11 mouse cellular contexts compared by ENCODE assay signal in the genomic region with DNA sequence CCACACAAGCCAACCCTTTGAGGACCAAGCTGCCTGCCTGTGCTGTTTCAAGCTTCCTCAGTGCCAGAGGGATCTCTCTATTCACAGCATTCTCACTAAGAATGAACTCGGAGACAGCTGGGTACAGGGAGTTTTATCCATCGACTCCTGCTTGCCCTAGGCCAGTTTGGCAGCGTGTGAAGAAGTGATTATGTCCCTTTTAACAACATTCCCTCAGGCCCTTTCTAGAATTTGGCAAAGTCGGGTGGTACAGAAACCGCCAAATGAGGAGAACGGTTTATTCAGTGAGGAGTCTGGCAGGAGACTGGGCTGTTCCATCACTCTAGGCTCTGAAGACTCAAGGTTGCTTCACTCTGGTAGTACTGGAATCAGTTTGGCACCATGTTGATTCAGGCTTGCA. TPM values are rescaled to one million over a fixed set of nuclear protein-coding genes. Genes with fewer than 3 reads are reported as not detected.
DNase-seq lines count a peak whose midpoint lies in the region; ATAC-seq and TF ChIP-seq lines count a peak whose summit lies in the region.
"Had no signal": no experiment of that assay in that cellular context is flagged by ENCODE, and none has a peak within 500 bp of the region (broad histone marks: within the 10 kb centered on the region; RNA-seq: fewer than 3 reads in every experiment).

No protein-coding gene starts in this region.

- no peaks in the 10 kb centered on the region for H3K9me3 ChIP-seq in kidney, embryonic 15.5 days (replicated peaks)
- no peaks in the 10 kb centered on the region for H3K9me3 ChIP-seq in embryonic facial prominence, embryonic 15.5 days (replicated peaks)
- H3K9me3 ChIP-seq in liver, embryonic 13.5 days (replicated peaks), result no peaks in the 10 kb centered on the region

- no peak for ATAC-seq in kidney, embryonic 15.5 days (replicated peaks; ENCODE audit: low FRiP score)
- ATAC-seq in embryonic facial prominence, embryonic 15.5 days (ENCODE audit: insufficient number of reproducible peaks, low FRiP score, low TSS enrichment, low read depth), result no peak
- ATAC-seq in liver, embryonic 13.5 days (ENCODE audit: low read depth), result no peak
- ATAC-seq: Patski had no signal

- peak overlapping the region; percentile 52 for H3K4me3 ChIP-seq in kidney, embryonic 15.5 days (replicated peaks)
- no peak overlapping the region for H3K4me3 ChIP-seq in kidney, adult 2 months (ENCODE audit: insufficient read depth, low read depth, low read length)
- peak overlapping the region; percentile 52 for H3K4me3 ChIP-seq in embryonic facial prominence, embryonic 15.5 days (replicated peaks)
- H3K4me3 ChIP-seq in liver, embryonic 13.5 days (replicated peaks), result peak overlapping the region; percentile 48; the same call in 1 of the 2 replicates
- H3K4me3 ChIP-seq: myocyte had no signal

- H3K27ac ChIP-seq in kidney, embryonic 15.5 days, result no peak overlapping the region
- H3K27ac ChIP-seq in kidney, adult 2 months (ENCODE audit: insufficient read depth, low read depth, low read length), result no peak overlapping the region
- no peak overlapping the region for H3K27ac ChIP-seq in embryonic facial prominence, embryonic 15.5 days (replicated peaks)
- H3K27ac ChIP-seq in liver, embryonic 13.5 days, result no peak overlapping the region

- peaks cover 99% of the 10 kb centered on the region for H3K27me3 ChIP-seq in kidney, embryonic 15.5 days
- H3K27me3 ChIP-seq in kidney, adult 2 months (replicated peaks; ENCODE audit: control insufficient read depth, insufficient read depth, low read length), result no peaks in the 10 kb centered on the region
- peaks cover 77% of the 10 kb centered on the region for H3K27me3 ChIP-seq in embryonic facial prominence, embryonic 15.5 days
- H3K27me3 ChIP-seq in liver, embryonic 13.5 days, result peaks cover 91% of the 10 kb centered on the region
- H3K27me3 ChIP-seq: Patski had no signal

- peak overlapping the region; percentile 94 for H3K4me2 ChIP-seq in kidney, embryonic 15.5 days
- peak overlapping the region; percentile 96 for H3K4me2 ChIP-seq in embryonic facial prominence, embryonic 15.5 days (replicated peaks)
- H3K4me2 ChIP-seq in liver, embryonic 13.5 days, result peak overlapping the region; percentile 62

- TF ChIP-seq CTCF in kidney, adult 2 months (conservative IDR thresholded peaks at IDR 0.05; ENCODE audit: insufficient read depth, insufficient read length, low read depth, low read length), result no peak

- no peak overlapping the region for H3K9ac ChIP-seq in kidney, embryonic 15.5 days
- no peak overlapping the region for H3K9ac ChIP-seq in embryonic facial prominence, embryonic 15.5 days
- no peak overlapping the region for H3K9ac ChIP-seq in liver, embryonic 13.5 days

- WGBS in kidney, embryonic 15.5 days, result 41% methylated on average over 6 of the region's 6 CpGs
- WGBS in kidney, adult 2 months, result 57% methylated on average over 6 of the region's 6 CpGs
- 36% methylated on average over 6 of the region's 6 CpGs for WGBS in embryonic facial prominence, embryonic 15.5 days
- WGBS in liver, embryonic 13.5 days (ENCODE audit: insufficient replicate concordance), result 39% methylated on average over 6 of the region's 6 CpGs

- TF ChIP-seq POLR2A in kidney, adult 2 months (IDR thresholded peaks at IDR 0.05; ENCODE audit: low read depth, low read length), result no peak

- no peak for DNase-seq in kidney, adult 2 months
- peak; percentile 49 for DNase-seq in brain, adult 2 months (ENCODE audit: low read depth, low spot score)
- no peak for DNase-seq in liver, embryonic 13.5 days
- DNase-seq in urinary bladder, postnatal 10 days (ENCODE audit: low spot score), result no peak
- DNase-seq in ovary, postnatal 14 days (ENCODE audit: low spot score), result no peak
- no peak for DNase-seq in adrenal gland, postnatal 36 days

- H3K36me3 ChIP-seq in kidney, embryonic 15.5 days, result peaks cover 17% of the 10 kb centered on the region; the same call in 1 of the 2 replicates
- H3K36me3 ChIP-seq in kidney, adult 2 months (ENCODE audit: control insufficient read depth, insufficient read depth, low read length), result no peaks in the 10 kb centered on the region
- peaks cover 34% of the 10 kb centered on the region for H3K36me3 ChIP-seq in embryonic facial prominence, embryonic 15.5 days
- H3K36me3 ChIP-seq in liver, embryonic 13.5 days, result no peaks in the 10 kb centered on the region

- peaks cover 49% of the 10 kb centered on the region for H3K4me1 ChIP-seq in kidney, embryonic 15.5 days
- H3K4me1 ChIP-seq in kidney, adult 2 months (ENCODE audit: control insufficient read depth, insufficient read depth, low read length), result no peaks in the 10 kb centered on the region
- peaks cover 31% of the 10 kb centered on the region for H3K4me1 ChIP-seq in embryonic facial prominence, embryonic 15.5 days
- peaks cover 32% of the 10 kb centered on the region for H3K4me1 ChIP-seq in liver, embryonic 13.5 days (replicated peaks)

RNA-seq across cellular contexts. Expression of a gene that starts 2.0 kb away (rescaled TPM):
- 0.93 and 1.6 TPM in 2 replicates for polyA plus RNA-seq in kidney, embryonic 15.5 days (2015; fragmentation: Nextera tagmentation; extraction: Ambion mirVana)
- 0.34 and 0.69 TPM in 2 replicates for polyA plus RNA-seq in kidney, adult 2 months (2012; rRNA removed)
- polyA plus RNA-seq in embryonic facial prominence, embryonic 15.5 days (2015; fragmentation: Nextera tagmentation; extraction: Ambion mirVana), result 2.6 and 2.8 TPM in 2 replicates
- polyA plus RNA-seq in liver, embryonic 13.5 days (2015; fragmentation: Nextera tagmentation; extraction: Ambion mirVana), result 25.2 and 32.4 TPM in 2 replicates
- total RNA-seq in adrenal gland, postnatal 36 days (2021), result under 1 TPM in 1 of 2 experiments, not detected in 1; 0.60 TPM
- total RNA-seq: granulocyte monocyte progenitor cell, adult 5-6 weeks had no signal

RNA-seq across cellular contexts. Expression of a gene that starts 6.0 kb away (rescaled TPM):
- 1.5 and 4.3 TPM in 2 replicates for polyA plus RNA-seq in kidney, embryonic 15.5 days (2015; fragmentation: Nextera tagmentation; extraction: Ambion mirVana)
- 1.1 and 1.4 TPM in 2 replicates for polyA plus RNA-seq in kidney, adult 2 months (2012; rRNA removed)
- polyA plus RNA-seq in embryonic facial prominence, embryonic 15.5 days (2015; fragmentation: Nextera tagmentation; extraction: Ambion mirVana), result 7.2 and 7.8 TPM in 2 replicates
- polyA plus RNA-seq in liver, embryonic 13.5 days (2015; fragmentation: Nextera tagmentation; extraction: Ambion mirVana), result 0.14 and 0.78 TPM in 2 replicates
- total RNA-seq in adrenal gland, postnatal 36 days (2021), result 1 to 10 TPM; 1.1 to 4.9 TPM

RNA-seq across cellular contexts. Expression of a gene that starts 9.6 kb away (rescaled TPM):
- 16.3 and 17.1 TPM in 2 replicates for polyA plus RNA-seq in kidney, embryonic 15.5 days (2015; fragmentation: Nextera tagmentation; extraction: Ambion mirVana)
- polyA plus RNA-seq in kidney, adult 2 months (2012; rRNA removed), result 3.1 and 3.8 TPM in 2 replicates
- polyA plus RNA-seq in embryonic facial prominence, embryonic 15.5 days (2015; fragmentation: Nextera tagmentation; extraction: Ambion mirVana), result 51.1 and 64.8 TPM in 2 replicates
- 2.4 and 2.6 TPM in 2 replicates for polyA plus RNA-seq in liver, embryonic 13.5 days (2015; fragmentation: Nextera tagmentation; extraction: Ambion mirVana)
- total RNA-seq in adrenal gland, postnatal 36 days (2021), result 10 to 100 TPM in 1 of 2 experiments, 1 to 10 TPM in 1; 9.6 to 10.9 TPM

RNA-seq across cellular contexts. Expression of a gene that starts 29.7 kb away (rescaled TPM):
- polyA plus RNA-seq in kidney, embryonic 15.5 days (2015; fragmentation: Nextera tagmentation; extraction: Ambion mirVana), result 0.28 and 0.40 TPM in 2 replicates
- 0.15 and 1.7 TPM in 2 replicates for polyA plus RNA-seq in kidney, adult 2 months (2012; rRNA removed)
- polyA plus RNA-seq in embryonic facial prominence, embryonic 15.5 days (2015; fragmentation: Nextera tagmentation; extraction: Ambion mirVana), result 24.0 and 24.3 TPM in 2 replicates
- polyA plus RNA-seq in liver, embryonic 13.5 days (2015; fragmentation: Nextera tagmentation; extraction: Ambion mirVana), result 0.05 TPM in 1 of 2 replicates, not detected in the other
- total RNA-seq in adrenal gland, postnatal 36 days (2021), result under 1 TPM in 1 of 2 experiments, not detected in 1; 0.20 TPM
- total RNA-seq: granulocyte monocyte progenitor cell, adult 5-6 weeks had no signal
